Mouse (Mus musculus): ENCODE measurements around the gene Ly6g6e. TPM values are rescaled to one million over a fixed set of nuclear protein-coding genes. Genes with fewer than 3 reads are reported as not detected.

Gene Ly6g6e
- polyA plus RNA-seq, 1 experiment: 1.3 TPM

- WGBS: 4% methylated on average over 17 of the region's 17 CpGs
- Histone ChIP-seq H3K27ac (ENCODE audit: control insufficient read depth, insufficient read depth, low read depth, low read length, poor library complexity) (no peak overlapping the region), H3K4me1 (ENCODE audit: control insufficient read depth, insufficient read depth, low read length) (peaks cover 5% of the 10 kb centered on the region; the same call in 1 of the 2 replicates), H3K4me3 (replicated peaks; ENCODE audit: control insufficient read depth, low read depth, low read length) (no peak overlapping the region)
- TF ChIP-seq POLR2A (IDR thresholded peaks at IDR 0.05; ENCODE audit: borderline replicate concordance, control insufficient read depth, low read depth, low read length): no peak
- TF ChIP-seq CTCF (IDR thresholded peaks at IDR 0.05; ENCODE audit: control insufficient read depth, insufficient read depth, low read length): no peak
Measured at GRCm38 (mm10) chr17:35074097-35074496, 2.6 kb upstream of the Ly6g6e start.

- Histone ChIP-seq H3K4me1 (ENCODE audit: control insufficient read depth, insufficient read depth, low read length) (peaks cover 5% of the 10 kb centered on the region; the same call in 1 of the 2 replicates), H3K27ac (ENCODE audit: control insufficient read depth, insufficient read depth, low read depth, low read length, poor library complexity) (no peak overlapping the region), H3K4me3 (replicated peaks; ENCODE audit: control insufficient read depth, low read depth, low read length) (no peak overlapping the region)
- whole genome bisulfite sequencing: 11% methylated on average over 2 of the region's 2 CpGs
- no peak for TF ChIP-seq POLR2A (IDR thresholded peaks at IDR 0.05; ENCODE audit: borderline replicate concordance, control insufficient read depth, low read depth, low read length)
- no peak for TF ChIP-seq CTCF (IDR thresholded peaks at IDR 0.05; ENCODE audit: control insufficient read depth, insufficient read depth, low read length)
Measured at GRCm38 (mm10) chr17:35077285-35077684, 583 bp downstream of the Ly6g6e start.

GRCm38 (mm10) chr17:35077786-35078233 lies 1.1 kb downstream of the Ly6g6e start, which contains the start of gene Ly6g6d:
TSS of gene Ly6g6d (minus strand) at chr17:35078065.
- Histone ChIP-seq H3K27ac (ENCODE audit: control insufficient read depth, insufficient read depth, low read depth, low read length, poor library complexity) (no peak within 1 kb of the TSS), H3K4me1 (ENCODE audit: control insufficient read depth, insufficient read depth, low read length) (peaks cover 5% of the 10 kb centered on the region; the same call in 1 of the 2 replicates), H3K4me3 (replicated peaks; ENCODE audit: control insufficient read depth, low read depth, low read length) (peak within 1 kb of the TSS; percentile 4)
- 4% methylated on average over 14 of the region's 14 CpGs for WGBS
- TF ChIP-seq POLR2A (IDR thresholded peaks at IDR 0.05; ENCODE audit: borderline replicate concordance, control insufficient read depth, low read depth, low read length) (0 out of 2 replicates have a peak, but pooled peaks have one; percentile 27), CTCF (IDR thresholded peaks at IDR 0.05; ENCODE audit: control insufficient read depth, insufficient read depth, low read length) (peak; percentile 60)

GRCm38 (mm10) chr17:35079778-35080177 lies 3.1 kb downstream of the Ly6g6e start:
- 39% methylated on average over 9 of the region's 9 CpGs for WGBS
- Histone ChIP-seq H3K27ac (ENCODE audit: control insufficient read depth, insufficient read depth, low read depth, low read length, poor library complexity) (peak overlapping the region; percentile 50; the same call in 1 of the 2 replicates), H3K4me3 (replicated peaks; ENCODE audit: control insufficient read depth, low read depth, low read length) (no peak overlapping the region), H3K4me1 (ENCODE audit: control insufficient read depth, insufficient read depth, low read length) (peaks cover 5% of the 10 kb centered on the region; the same call in 1 of the 2 replicates)
- TF ChIP-seq POLR2A (IDR thresholded peaks at IDR 0.05; ENCODE audit: borderline replicate concordance, control insufficient read depth, low read depth, low read length): no peak
- TF ChIP-seq CTCF (IDR thresholded peaks at IDR 0.05; ENCODE audit: control insufficient read depth, insufficient read depth, low read length): peak; percentile 12; the same call in 1 of the 2 replicates

GRCm38 (mm10) chr17:35080248-35080647 lies 3.5 kb downstream of the Ly6g6e start:
- H3K4me3 ChIP-seq (replicated peaks; ENCODE audit: control insufficient read depth, low read depth, low read length): no peak overlapping the region
- TF ChIP-seq CTCF (IDR thresholded peaks at IDR 0.05; ENCODE audit: control insufficient read depth, insufficient read depth, low read length) (no peak), POLR2A (IDR thresholded peaks at IDR 0.05; ENCODE audit: borderline replicate concordance, control insufficient read depth, low read depth, low read length) (no peak)
- 51% methylated on average over 6 of the region's 6 CpGs for WGBS
- H3K27ac ChIP-seq (ENCODE audit: control insufficient read depth, insufficient read depth, low read depth, low read length, poor library complexity): peak overlapping the region; percentile 2; the same call in 1 of the 2 replicates
- H3K4me1 ChIP-seq (ENCODE audit: control insufficient read depth, insufficient read depth, low read length): peaks cover 5% of the 10 kb centered on the region; the same call in 1 of the 2 replicates

- H3K4me1 ChIP-seq (ENCODE audit: control insufficient read depth, insufficient read depth, low read length): peaks cover 5% of the 10 kb centered on the region; the same call in 1 of the 2 replicates
Measured at GRCm38 (mm10) chr17:35080710-35081109, 4.0 kb downstream of the Ly6g6e start.

GRCm38 (mm10) chr17:35082841-35083576 lies 6.3 kb downstream of the Ly6g6e start:
- Histone ChIP-seq H3K4me1 (ENCODE audit: control insufficient read depth, insufficient read depth, low read length) (peaks cover 1% of the 10 kb centered on the region; the same call in 1 of the 2 replicates), H3K27ac (ENCODE audit: control insufficient read depth, insufficient read depth, low read depth, low read length, poor library complexity) (no peak overlapping the region), H3K4me3 (replicated peaks; ENCODE audit: control insufficient read depth, low read depth, low read length) (no peak overlapping the region)
- TF ChIP-seq CTCF (IDR thresholded peaks at IDR 0.05; ENCODE audit: control insufficient read depth, insufficient read depth, low read length) (no peak), POLR2A (IDR thresholded peaks at IDR 0.05; ENCODE audit: borderline replicate concordance, control insufficient read depth, low read depth, low read length) (no peak)
- WGBS: 91% methylated on average over 16 of the region's 16 CpGs

More at GRCm38 (mm10) chr17:35080710-35081109, 4.0 kb downstream of the Ly6g6e start:
- no peak for TF ChIP-seq POLR2A (IDR thresholded peaks at IDR 0.05; ENCODE audit: borderline replicate concordance, control insufficient read depth, low read depth, low read length)
- no peak for TF ChIP-seq CTCF (IDR thresholded peaks at IDR 0.05; ENCODE audit: control insufficient read depth, insufficient read depth, low read length)
- Histone ChIP-seq H3K4me3 (replicated peaks; ENCODE audit: control insufficient read depth, low read depth, low read length) (no peak overlapping the region), H3K27ac (ENCODE audit: control insufficient read depth, insufficient read depth, low read depth, low read length, poor library complexity) (no peak overlapping the region)
- WGBS: 86% methylated on average over 4 of the region's 4 CpGs

- no peak for TF ChIP-seq POLR2A (IDR thresholded peaks at IDR 0.05; ENCODE audit: borderline replicate concordance, control insufficient read depth, low read depth, low read length)
- TF ChIP-seq CTCF (IDR thresholded peaks at IDR 0.05; ENCODE audit: control insufficient read depth, insufficient read depth, low read length): no peak
- H3K27ac ChIP-seq (ENCODE audit: control insufficient read depth, insufficient read depth, low read depth, low read length, poor library complexity): no peak overlapping the region
- H3K4me3 ChIP-seq (replicated peaks; ENCODE audit: control insufficient read depth, low read depth, low read length): no peak overlapping the region
- WGBS: 57% methylated on average over 3 of the region's 3 CpGs
- no peaks in the 10 kb centered on the region; the same call in none of the 2 replicates for H3K4me1 ChIP-seq (ENCODE audit: control insufficient read depth, insufficient read depth, low read length)
Measured at GRCm38 (mm10) chr17:35083929-35084497, 7.3 kb downstream of the Ly6g6e start.

All from bone marrow, adult 2 months (tissue).